Mouse (Mus musculus) thymus, postnatal 25 days (tissue): Measurements from ENCODE around the gene Gm10775.

ENCODE experiments used
- DNase-seq: peaks from one replicate; pipeline ENCODE4 v3.0.0; 2022

The Gm10775 gene

GRCm38 (mm10) chr13:65259239-65259638 lies at the start of gene Gm10775:
Gm10775 (plus strand) TSS chr13:65259539.
- no peak for DNase-seq

- DNase-seq = no peak
Measured at GRCm38 (mm10) chr13:65225945-65226344, 33.4 kb upstream of the Gm10775 start.

GRCm38 (mm10) chr13:65226657-65227056 lies 32.7 kb upstream of the Gm10775 start:
- no peak for DNase-seq

GRCm38 (mm10) chr13:65237211-65237610 lies 22.1 kb upstream of the Gm10775 start:
- DNase-seq = no peak

GRCm38 (mm10) chr13:65240509-65241098 lies 18.7 kb upstream of the Gm10775 start:
- peak; percentile 97 for DNase-seq

GRCm38 (mm10) chr13:65241099-65241626 lies 18.2 kb upstream of the Gm10775 start:
- DNase-seq = peak; percentile 93

GRCm38 (mm10) chr13:65241627-65242318 lies 17.6 kb upstream of the Gm10775 start:
- DNase-seq = no peak

- DNase-seq = no peak
Measured at GRCm38 (mm10) chr13:65242319-65242787, 17.0 kb upstream of the Gm10775 start.

GRCm38 (mm10) chr13:65243273-65243672 lies 16.1 kb upstream of the Gm10775 start:
- DNase-seq = peak; percentile 25

GRCm38 (mm10) chr13:65258175-65258954 lies 974 bp upstream of the Gm10775 start:
- DNase-seq = no peak

GRCm38 (mm10) chr13:65262086-65262485 lies 2.7 kb downstream of the Gm10775 start:
- no peak for DNase-seq

- DNase-seq = no peak
Measured at GRCm38 (mm10) chr13:65277994-65278382, 18.6 kb downstream of the Gm10775 start.

GRCm38 (mm10) chr13:65278383-65279341 lies 19.3 kb downstream of the Gm10775 start, which contains the start of gene Zfp369:
Zfp369 (plus strand) TSS chr13:65278814.
- peak; percentile 94 for DNase-seq

GRCm38 (mm10) chr13:65286771-65287170 lies 27.4 kb downstream of the Gm10775 start:
- no peak for DNase-seq

GRCm38 (mm10) chr13:65296354-65296753 lies 37.0 kb downstream of the Gm10775 start:
- DNase-seq = no peak
